ENCODE assay signal across 16 mouse cellular contexts in the genomic region with DNA sequence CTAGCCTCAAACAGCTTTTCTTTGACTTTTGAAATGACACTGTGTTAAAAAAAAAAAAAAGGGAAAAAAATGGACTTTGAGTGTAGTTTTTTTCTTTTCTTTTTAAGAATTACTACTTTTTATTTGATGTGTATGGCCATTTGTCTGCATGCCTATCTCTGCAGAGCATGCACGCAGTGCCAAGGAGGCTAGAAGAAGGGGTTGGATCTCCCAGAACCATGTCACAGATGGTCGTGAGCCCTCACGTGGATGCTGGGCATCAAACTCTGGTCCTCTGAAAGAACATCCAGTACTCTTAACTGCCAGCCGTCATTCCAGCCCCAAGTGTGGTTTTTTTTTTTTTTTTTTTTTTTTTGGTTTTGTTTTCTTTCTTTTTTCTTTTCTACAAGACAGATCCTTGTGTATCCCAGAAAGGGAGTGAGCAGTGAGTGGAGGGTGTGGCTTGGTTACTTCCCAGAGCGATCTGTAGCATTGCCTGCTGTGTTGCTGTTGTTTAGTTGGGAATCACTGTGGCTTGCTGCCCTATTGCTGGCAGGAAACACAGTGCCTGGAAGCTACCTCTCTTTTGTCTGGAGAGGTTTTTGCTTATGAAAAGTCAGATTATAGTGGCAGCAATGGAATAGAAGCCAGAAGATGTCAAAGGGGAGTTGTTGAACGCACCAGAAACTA. TPM values are rescaled to one million over a fixed set of nuclear protein-coding genes. Genes with fewer than 3 reads are reported as not detected.
"Had no signal": no experiment of that assay in that cellular context is flagged by ENCODE, and none has a peak within 500 bp of the region (broad histone marks: within the 10 kb centered on the region; RNA-seq: fewer than 3 reads in every experiment).

No protein-coding gene starts in this region.

- H3K4me1 ChIP-seq: liver, embryonic 13.5 days had no signal

- H3K27me3 ChIP-seq: midbrain, embryonic 13.5 days; neural tube, embryonic 15.5 days had no signal

- H3K4me3 ChIP-seq: layer of hippocampus, adult 2 months; limb, embryonic 12.5 days; liver, embryonic 13.5 days; midbrain, embryonic 13.5 days; myocyte; neural tube, embryonic 15.5 days; stomach, embryonic 15.5 days had no signal

- H3K27ac ChIP-seq: kidney, postnatal 0 days; layer of hippocampus, adult 2 months; limb, embryonic 12.5 days; liver, embryonic 13.5 days; midbrain, embryonic 13.5 days; neural tube, embryonic 15.5 days; stomach, embryonic 15.5 days had no signal

- H3K36me3 ChIP-seq: limb, embryonic 12.5 days; liver, embryonic 13.5 days; midbrain, embryonic 13.5 days; neural tube, embryonic 15.5 days; stomach, embryonic 15.5 days had no signal

- DNase-seq: kidney, adult 9 months; kidney, postnatal 4 days; liver; liver, embryonic 13.5 days; liver, postnatal 0 days; lung, postnatal 36 days; thymus, adult 2 months; thymus, postnatal 25 days had no signal

- H3K9me3 ChIP-seq: limb, embryonic 12.5 days; liver, embryonic 13.5 days; midbrain, embryonic 13.5 days; neural tube, embryonic 15.5 days; stomach, embryonic 15.5 days had no signal

RNA-seq across cellular contexts. Expression of gene Gpr1, which starts 4.3 kb away (rescaled TPM):
- total RNA-seq: megakaryocyte progenitor cell, adult 5-6 weeks had no signal
